Mouse (Mus musculus) hematopoietic stem cell, adult 5-6 weeks (primary cell): ENCODE results near the gene Rnf144b. TPM values are rescaled to one million over a fixed set of nuclear protein-coding genes. Genes with fewer than 3 reads are reported as not detected.

ENCODE experiments used
- ATAC-seq, 2 experiments: fragments of 125-278 bp in 1 of 2; replicated peaks in 1 of 2; 2 replicates each; pipeline ENCODE4 v1.8.0; 2016 to 2017; ENCODE audit warnings: inconsistent platforms in 2 of 2, mild to moderate bottlenecking in 2 of 2, moderate number of reproducible peaks in 2 of 2, low read depth in 1 of 2, moderate TSS enrichment in 1 of 2; ENCODE audit not compliant: low FRiP score in 2 of 2, poor library complexity in 2 of 2, severe bottlenecking in 2 of 2, insufficient read depth in 1 of 2, low TSS enrichment in 1 of 2
- total RNA-seq: library from RNA; stranded (forward); fragments of 172-1452, 232-1000 nt; gene quantifications from 2 replicates; pipeline ENCODE4 v1.2.3, GENCODE M21; 2017

Gene Rnf144b
- total RNA-seq, 1 experiment from 2014 or later: 5.6 TPM

DNA sequence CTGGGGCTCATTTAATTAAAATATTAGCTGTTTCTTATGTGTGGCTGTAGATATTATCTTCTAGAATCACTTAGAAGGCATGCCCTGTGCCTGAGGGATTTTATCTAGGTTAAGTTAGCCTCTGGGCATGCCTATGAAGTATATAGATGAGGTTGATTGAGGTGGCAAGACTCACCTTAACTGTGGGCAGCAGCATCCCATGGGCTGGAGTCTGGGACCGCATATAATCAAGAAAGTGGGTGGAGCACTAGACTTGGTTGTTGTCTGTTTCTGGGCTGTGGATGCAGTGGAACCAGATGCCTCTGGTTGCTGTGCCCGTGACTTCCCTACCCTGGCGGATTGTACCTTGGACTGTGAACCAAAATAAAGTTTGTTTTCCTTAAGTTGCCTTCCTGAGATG lies 10.4 kb upstream of the Rnf144b start:
- no peak for ATAC-seq

DNA sequence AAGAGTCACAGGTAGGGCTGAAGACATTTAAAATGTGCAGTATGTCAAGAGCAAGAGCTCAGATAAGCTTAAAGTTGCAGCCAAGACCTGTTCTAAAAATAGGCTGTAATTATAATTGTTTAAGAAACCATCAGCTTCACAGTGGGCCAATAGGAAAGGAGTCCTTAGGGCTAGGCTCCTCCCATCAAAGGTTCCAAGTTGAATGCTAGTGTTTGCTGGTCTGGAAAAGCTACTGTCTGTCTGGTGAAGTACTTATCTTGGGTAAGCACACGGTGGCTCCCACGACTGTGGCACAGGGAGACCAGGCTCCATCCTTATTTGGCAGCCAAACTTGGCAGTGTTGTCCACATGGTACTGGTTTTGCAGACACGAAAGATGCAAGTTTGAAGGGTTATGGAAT lies 9.5 kb upstream of the Rnf144b start:
- peak in 1 of 2 experiments; percentile 33; a peak in 2 of 4 replicates for ATAC-seq

DNA sequence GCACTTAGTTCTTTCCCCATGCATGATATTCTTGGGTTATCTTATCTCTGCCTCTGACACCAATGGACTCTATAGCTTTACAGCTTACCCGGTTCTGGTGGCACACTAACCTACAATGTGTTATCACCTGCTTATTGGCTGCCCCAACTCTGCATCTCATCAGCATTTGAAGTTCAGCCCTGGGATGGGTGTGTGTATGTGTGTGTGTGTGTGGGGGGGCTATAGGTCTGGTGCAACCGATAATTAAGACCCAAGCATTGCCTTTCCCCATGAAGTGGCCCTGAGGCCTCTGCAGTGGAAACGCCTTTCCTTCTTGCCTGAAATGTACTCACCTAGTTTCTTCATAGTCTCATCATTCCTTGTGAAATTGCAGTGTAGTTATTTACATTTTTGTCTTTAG lies 6.5 kb upstream of the Rnf144b start:
- no peak for ATAC-seq

DNA sequence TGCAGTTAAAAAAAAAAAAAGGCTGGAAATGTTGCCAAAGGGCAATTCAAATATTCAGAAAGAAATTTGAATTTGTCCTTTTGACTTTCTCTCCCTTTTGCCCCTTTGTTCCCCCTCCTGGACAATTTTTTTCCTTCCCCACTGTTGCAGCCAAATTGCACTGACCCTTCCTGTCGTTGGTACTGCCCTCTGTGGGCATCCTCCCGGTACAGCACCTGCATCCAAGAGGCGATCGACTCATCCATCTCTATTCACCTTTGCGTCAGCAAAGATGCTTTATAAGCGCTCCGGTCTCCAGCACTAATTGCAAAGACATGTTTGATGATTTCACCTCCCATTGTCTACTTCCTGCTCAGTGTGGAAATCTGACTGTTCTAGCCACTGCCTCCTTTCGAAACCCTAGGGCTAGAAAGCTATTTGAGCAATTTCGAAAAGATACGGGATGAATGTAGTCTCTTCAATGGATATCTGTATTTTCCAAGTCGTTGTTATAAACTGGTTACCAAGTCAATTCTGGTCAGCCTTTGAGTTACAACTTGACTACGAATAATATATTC lies 1.0 kb upstream of the Rnf144b start:
- no peak for ATAC-seq

DNA sequence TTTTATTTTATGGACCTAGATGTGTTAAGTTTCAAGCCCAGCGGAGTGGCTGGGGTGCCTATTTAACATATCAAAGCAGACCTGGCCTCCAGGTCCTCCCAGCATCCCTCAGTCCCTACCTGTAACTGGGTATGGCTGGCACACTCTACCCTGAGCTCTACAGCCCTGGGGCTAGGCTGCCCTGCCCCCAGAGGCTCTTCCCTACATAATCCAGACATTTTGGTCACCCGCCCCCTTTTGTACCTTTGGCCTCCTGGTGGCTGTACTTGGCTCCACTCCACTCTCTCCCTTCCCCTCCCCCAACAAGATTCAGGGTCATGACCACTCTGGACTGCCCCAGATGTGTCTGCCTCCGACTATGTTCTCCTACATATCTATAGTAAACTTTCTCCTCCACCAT lies 2.0 kb downstream of the Rnf144b start:
- ATAC-seq: no peak

DNA sequence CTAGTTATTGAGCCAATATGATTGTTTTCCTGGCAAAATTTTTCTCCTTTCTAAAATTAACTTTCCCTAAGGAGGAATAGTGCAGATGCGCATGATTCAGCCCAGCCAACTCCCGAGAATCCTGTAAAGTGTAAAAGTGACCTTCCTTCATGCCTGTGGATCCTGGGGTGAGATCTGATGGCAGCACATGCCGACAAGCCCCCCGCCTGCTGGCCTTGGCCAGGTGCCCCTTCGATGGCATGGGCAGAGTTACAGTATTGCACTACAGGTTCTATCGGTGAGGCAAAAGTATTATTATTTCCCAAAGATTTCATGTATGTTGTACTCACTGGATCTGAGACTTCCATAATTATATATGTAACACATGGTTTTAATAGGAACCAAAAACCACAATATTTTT lies 2.5 kb downstream of the Rnf144b start:
- no peak for ATAC-seq

DNA sequence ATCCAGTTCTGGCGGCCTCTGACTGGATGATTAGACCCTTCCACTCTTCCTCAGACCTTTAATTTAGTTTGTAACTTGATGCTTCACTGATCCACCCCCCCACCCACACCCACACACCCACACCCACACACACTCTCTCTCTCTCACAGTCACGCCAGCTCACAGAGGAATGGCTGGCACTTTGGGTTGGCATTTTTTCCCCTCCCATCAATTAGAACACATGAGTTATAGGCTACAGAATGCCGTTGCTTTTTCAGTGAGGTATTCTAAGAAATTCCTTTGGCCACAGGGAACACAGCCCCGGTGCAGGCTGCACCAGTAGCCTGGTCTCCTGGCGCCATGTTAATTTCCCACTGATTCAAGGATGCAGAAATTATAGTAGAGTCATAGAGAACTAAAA lies 3.1 kb downstream of the Rnf144b start:
- no peak for ATAC-seq

DNA sequence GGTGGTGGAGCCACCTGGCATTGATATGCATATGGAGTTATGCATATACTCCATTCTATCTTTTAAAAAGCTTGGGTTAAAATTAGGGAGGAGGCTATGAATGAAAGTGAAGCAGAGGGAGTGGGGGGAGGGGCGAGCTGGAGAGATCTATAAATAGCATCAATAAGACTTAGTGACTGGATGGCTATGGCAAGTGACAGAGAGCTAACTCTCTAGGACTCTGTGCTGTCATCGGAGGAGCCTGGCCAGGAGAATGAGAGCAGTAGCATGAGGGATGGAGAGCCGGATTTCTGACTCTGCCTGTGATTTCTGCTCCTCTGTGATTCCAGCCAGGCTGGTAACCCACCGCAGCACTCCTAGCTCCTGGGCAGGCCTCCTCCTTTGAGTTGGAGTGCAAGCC lies 6.6 kb downstream of the Rnf144b start:
- no peak for ATAC-seq

DNA sequence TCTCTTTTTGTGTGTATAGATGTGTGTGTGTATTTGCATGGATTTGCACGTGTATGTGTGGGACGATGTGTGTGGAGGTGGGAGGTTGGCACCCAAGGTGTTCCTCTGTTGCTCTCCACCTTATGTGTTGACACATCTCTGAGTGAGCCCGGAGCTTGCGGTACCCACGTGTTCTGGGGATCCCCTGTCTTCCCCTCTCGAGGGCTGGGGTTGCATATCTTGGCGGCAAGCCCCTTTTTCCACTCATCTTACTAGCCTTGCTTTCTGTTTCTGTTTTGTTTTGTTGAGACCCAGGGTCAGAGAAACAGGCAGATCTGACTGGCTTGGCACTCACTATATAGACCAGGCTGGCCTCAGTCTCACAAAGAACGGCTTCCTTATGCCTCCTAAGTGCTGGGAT lies 10.6 kb downstream of the Rnf144b start:
- ATAC-seq: no peak

DNA sequence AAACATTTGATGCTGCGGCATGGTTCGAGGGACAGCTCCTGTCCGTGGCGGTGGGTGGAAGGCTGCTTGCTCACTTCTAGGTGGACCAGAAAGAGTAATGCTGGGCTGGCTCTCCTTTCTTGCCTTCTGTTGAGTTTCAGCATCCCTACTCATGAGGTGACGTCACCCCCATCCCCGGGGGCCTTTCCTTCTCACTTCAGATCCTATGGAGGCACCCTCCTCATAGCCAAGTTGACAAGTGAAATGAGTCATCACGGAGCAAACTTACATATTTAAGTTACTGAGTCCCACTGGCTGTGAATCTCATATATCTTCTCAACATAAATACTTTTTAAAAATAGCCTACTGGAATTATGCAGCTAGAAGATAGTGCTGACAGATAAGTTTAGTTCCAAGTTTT lies 12.4 kb downstream of the Rnf144b start:
- ATAC-seq: no peak

DNA sequence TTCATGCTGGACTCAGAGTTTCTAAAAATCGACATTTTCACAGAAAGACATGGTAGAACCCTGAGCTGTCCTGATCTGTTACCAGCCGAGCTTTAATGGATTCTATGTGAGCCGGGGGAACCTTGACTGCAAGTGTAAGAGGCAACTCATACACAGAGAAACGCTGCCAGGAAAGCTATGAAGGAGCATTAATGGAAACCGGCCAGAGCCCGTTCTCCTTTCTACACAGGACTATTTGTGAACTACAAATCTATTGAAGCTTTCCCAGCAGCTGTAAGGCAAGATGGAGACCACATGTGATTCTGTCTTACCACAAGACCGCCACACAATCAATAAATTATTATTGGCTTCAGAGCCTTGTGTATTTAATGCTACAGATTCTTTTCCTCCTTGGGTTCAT lies 13.3 kb downstream of the Rnf144b start:
- ATAC-seq: no peak

DNA sequence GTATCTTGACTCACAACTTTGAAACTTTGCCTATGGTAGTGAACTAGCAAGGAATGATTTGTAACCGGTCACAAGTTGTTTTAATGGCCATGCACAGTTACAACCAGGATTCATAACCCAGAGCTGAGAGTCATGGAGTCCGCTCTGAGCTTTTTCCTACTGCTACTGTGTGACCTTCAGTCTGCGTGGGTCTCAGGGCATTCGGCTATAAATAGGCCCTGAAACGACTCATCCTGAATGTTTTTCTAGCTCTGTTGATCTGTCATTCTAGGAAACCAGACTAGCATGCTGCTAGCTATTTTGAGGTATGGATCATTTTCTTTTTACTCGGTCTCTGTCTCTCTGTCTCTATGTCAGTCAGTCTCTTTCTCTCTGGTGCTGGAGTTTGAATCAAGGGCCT lies 20.3 kb downstream of the Rnf144b start:
- no peak for ATAC-seq

DNA sequence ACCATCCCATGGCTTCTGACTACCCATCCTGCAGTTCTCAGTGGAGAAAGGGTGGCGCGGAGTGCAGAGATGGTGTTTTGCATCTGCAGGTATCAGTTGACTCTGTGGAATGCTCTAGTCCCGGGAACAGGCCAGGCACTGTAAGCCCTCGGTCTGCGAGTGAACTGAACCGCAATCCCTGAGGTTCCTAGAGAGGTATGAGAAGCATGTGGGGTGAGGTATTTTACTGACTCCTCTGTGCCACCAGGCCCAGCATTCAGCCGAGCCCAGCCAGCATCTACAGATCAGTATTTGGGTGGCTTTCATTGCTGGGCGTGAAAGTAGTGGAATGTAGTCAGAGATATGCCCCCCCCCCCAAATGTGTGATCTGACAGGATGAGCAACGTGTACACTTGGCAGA lies 23.5 kb downstream of the Rnf144b start:
- no peak for ATAC-seq

DNA sequence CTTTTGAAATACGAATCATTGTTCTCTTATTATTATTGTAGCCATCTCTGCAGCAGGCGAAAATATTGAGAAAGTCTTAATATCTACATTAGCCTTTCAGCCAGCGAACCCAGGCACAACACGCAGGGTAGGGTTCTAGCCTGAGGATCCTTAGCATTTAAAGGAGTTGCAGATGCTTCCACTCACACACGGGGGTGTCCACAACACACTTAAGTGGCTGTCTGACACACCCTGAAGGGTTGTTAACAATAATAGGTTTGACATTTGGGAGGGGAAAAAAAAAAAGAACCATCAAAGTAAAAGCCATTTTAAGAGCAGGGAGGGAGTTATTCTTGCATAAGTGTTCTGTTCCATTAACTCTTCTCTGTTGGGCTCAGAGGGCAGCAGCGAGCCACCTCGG lies 23.9 kb downstream of the Rnf144b start:
- ATAC-seq: no peak

DNA sequence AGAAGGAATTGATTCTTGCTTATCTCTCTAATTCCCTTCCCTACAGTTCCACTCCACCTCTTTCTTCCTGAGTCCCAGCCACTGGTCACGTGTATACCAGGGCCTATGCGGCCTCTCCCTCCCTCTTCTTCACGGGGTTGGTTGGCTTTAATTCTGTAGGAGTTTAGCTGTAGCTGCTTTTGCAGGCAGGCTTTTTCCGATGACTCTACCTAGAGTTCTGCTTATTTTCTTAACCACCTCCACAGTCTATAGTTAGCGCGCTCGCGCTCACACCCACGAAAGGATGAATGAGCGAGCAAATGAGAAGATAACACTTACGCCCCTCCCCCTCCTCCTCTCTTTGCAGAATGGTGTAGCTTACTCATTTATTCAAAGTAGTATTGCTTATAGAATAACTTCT lies 26.1 kb downstream of the Rnf144b start:
- no peak for ATAC-seq

DNA sequence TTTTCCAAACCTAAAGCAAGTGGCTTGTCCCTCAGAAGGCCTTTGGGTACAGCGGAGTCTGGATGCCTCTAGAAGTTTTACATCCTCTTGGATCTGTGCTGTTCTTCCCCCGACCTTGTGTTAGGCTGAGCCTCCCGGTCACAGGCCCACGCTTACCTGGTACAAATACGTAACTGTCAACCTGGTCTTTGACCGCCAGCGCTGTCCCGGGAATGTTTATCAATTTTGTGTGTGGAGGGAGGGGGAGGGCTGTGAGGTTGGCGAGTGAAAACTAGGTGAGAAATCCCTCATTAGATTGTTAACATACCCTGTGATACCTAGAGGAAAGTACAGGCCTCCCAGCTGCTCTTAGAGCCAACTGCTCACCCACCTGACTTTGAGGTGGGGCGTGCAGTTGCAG lies 27.5 kb downstream of the Rnf144b start:
- no peak for ATAC-seq

DNA sequence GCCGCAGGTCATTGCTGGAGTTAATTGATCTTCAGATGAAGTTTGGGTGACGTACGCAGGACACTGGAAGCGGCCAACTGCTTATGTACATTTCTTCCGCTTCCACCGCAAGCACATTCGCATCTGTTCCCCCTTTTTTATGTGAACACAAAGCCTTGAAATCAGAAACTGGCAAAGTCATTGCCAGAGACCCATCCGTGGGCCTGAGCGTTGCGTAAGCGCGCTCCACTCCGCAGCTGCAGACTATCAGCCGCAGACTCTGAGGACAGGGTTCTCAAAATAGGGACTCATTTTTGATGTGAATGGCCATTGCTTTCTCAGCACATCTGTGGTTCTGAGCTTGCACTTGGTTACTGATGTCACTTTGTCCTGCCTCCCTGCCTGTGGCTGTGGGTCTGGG lies 28.6 kb downstream of the Rnf144b start:
- ATAC-seq: no peak

DNA sequence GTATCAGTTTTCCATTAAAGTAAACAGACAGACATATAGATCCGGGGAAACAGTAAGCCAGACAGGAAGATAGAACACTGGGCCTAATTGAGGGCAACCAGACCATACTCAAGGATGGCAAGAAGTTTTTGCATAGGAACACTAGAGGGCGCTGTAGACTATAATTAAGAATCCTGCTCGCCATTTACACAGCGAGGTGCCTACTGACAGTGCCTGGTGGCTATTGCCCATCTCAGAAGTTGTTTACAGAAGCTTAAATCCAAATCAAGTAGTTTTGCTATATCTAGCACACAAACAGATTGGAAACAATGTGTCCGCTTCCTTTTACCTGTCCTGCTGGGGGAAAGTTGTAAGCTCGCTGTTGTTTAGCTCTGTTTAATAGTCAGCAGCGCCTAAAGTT lies 29.9 kb downstream of the Rnf144b start:
- ATAC-seq: peak; percentile 71 to 79

DNA sequence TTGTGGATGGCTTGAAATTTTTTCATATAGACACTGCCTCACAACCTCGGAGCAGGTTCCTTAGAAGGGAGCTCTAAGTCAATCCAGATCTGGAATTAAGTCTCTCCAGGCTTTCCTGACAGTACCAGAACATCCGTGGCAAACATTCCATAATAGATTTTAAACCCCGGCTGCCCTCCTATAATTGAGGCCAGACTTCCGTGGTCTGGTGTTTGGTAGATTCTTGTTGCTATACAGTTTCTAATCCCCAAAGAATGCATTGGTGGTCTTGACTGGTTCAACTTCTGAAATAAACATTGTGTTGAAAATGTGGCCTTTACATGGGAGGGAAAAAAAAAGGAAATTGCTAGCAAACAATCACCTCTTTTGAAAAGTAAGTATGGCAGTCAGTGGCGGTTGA lies 30.8 kb downstream of the Rnf144b start:
- ATAC-seq: no peak

DNA sequence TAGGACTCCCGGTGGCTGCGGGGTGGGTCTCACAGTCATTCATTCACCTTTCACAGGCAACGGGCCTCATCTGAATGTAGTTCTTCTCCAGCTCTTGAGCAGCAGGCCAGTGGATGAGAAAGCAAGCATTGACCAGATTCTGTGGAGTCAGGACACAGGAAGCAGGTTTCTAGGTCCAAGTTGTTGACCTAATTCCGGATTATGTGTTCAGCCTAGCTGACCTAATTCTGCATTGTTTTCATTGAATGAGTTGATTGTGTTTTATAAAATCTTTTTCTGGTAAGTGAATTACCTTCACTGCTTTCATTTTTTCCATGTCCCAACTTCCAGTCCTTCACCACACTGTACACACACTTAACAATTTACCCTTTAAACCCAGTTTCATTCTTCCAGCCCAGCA lies 32.4 kb downstream of the Rnf144b start:
- no peak for ATAC-seq
